Mouse (Mus musculus) hindbrain, postnatal 0 days (tissue): Measurements from ENCODE around the gene Mmp27. TPM values are rescaled to one million over a fixed set of nuclear protein-coding genes. Genes with fewer than 3 reads are reported as not detected.
A peak's percentile ranks its signal among the peaks of the same experiment; 100 is the strongest.

Experiments used
- ATAC-seq: fragments of 200-750 bp; cut with Nextera tagmentation; 2 replicates; pipeline ENCODE4 v1.8.0; 2017; ENCODE audit warnings: mild to moderate bottlenecking, moderate TSS enrichment, moderate library complexity
- DNase-seq: peaks from one replicate; pipeline ENCODE4 v3.0.0-alpha.2; 2015; ENCODE audit warnings: low spot score
- H3K27ac ChIP-seq: fragments of 300-500 bp; sonication (generic); 2 replicates; pipeline ENCODE4 v1.5.1; 2014; ENCODE audit warnings: mild to moderate bottlenecking
- H3K27me3 ChIP-seq: fragments of 300-500 bp; sonication (generic); 2 replicates; pipeline ENCODE4 v1.6.1; 2014; ENCODE audit warnings: low read length, mixed read lengths; ENCODE audit not compliant: insufficient read depth
- H3K36me3 ChIP-seq: fragments of 300-500 bp; sonication (generic); 2 replicates; pipeline ENCODE4 v1.6.1; 2014; ENCODE audit warnings: low read length, mixed read lengths; ENCODE audit not compliant: insufficient read depth
- H3K4me1 ChIP-seq: fragments of 300-500 bp; sonication (generic); 2 replicates; pipeline ENCODE4 v1.6.1; 2014; ENCODE audit warnings: antibody characterized with exemption, low read length, mixed read lengths; ENCODE audit not compliant: insufficient read depth
- H3K4me2 ChIP-seq: fragments of 300-500 bp; sonication (generic); 2 replicates; pipeline ENCODE4 v1.6.1; 2014; ENCODE audit warnings: low read depth, mild to moderate bottlenecking, low read length, moderate library complexity, mixed read lengths
- H3K4me3 ChIP-seq: fragments of 300-500 bp; sonication (generic); 2 replicates; pipeline ENCODE4 v1.5.1; 2014; ENCODE audit warnings: low read length
- H3K9ac ChIP-seq: fragments of 300-500 bp; sonication (generic); replicated peaks from 2 replicates; pipeline ENCODE4 v1.6.1; 2014; ENCODE audit warnings: mild to moderate bottlenecking, low read length, moderate library complexity, mixed read lengths
- H3K9me3 ChIP-seq: fragments of 300-500 bp; sonication (generic); 2 replicates; pipeline ENCODE4 v1.6.1; 2016; ENCODE audit warnings: low read length, mixed read lengths
- CTCF ChIP-seq: IDR thresholded peaks from 2 replicates; pipeline ENCODE4 v1.5.1; 2016; ENCODE audit warnings: antibody characterized with exemption, control low read depth, low read depth
- WGBS: fragments of 180-500 bp; shearing (Covaris S2); extraction: QIAGEN DNeasy Blood & Tissue Kit; methylation state at CpG from one replicate; pipeline ENCODE4 v1.1.7; 2014; 5-methylcytosine and 5-hydroxymethylcytosine counted together
- polyA plus RNA-seq: library from polyadenylated mRNA; unstranded; fragments of >200 nt; fragmentation: Nextera tagmentation; extraction: Ambion mirVana; gene quantifications from 2 replicates; pipeline ENCODE4 v1.2.1, GENCODE M21; 2015
- total RNA-seq: library from RNA; depleted of rRNA; stranded (reverse); fragments of >200 nt; gene quantifications from 2 replicates; pipeline ENCODE4 v1.2.3, GENCODE M21; 2014; rRNA removed

The Mmp27 gene
- total and polyA plus RNA-seq, 2 experiments from 2014 or later, result not detected

DNA sequence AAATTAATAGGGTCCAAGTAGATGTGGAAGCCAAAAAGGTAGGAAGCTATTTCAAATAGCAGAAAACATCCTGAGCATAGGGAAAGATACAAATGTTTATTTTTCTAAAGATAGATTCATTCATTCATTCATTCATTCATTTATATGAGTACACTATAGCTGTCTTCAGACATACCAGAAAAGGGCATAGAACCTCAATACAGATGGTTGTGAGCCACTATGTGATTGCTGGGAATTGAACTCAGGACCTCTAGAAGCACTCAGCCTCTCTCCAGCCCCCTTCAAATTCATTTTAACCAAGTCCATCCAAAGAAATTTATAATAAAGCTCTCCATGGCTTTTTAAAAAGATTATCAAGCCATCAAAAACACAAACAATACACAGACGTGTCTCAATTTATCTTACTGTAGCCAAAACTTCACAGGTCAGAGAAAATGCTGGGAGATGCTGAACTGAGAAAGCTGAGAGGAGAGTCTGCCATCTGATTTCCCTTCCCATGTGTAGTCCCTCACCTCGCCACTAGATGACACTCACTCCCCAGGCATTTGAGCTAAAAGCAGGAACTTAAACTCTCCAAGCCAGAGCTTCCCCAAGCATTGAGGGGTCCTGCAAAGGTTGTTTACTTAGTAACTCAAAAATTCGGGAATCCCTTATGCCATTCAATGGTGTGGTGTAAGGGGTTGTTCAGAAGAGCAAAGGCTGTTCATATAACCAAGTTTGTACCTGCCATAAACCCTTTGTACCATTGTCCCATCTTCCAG is 32.0 kb downstream of the Mmp27 start:
- 3% methylated on average over 3 of the region's 3 CpGs for WGBS
- Histone ChIP-seq H3K9me3 (no peaks in the 10 kb centered on the region), H3K27me3 (no peaks in the 10 kb centered on the region), H3K4me1 (no peaks in the 10 kb centered on the region), H3K9ac (no peak overlapping the region), H3K27ac (no peak overlapping the region), H3K36me3 (no peaks in the 10 kb centered on the region), H3K4me3 (no peak overlapping the region), H3K4me2 (no peak overlapping the region)
- DNase-seq (peak; percentile 79), ATAC-seq (peak; percentile 78)
- TF ChIP-seq CTCF, result peak; percentile 96

DNA sequence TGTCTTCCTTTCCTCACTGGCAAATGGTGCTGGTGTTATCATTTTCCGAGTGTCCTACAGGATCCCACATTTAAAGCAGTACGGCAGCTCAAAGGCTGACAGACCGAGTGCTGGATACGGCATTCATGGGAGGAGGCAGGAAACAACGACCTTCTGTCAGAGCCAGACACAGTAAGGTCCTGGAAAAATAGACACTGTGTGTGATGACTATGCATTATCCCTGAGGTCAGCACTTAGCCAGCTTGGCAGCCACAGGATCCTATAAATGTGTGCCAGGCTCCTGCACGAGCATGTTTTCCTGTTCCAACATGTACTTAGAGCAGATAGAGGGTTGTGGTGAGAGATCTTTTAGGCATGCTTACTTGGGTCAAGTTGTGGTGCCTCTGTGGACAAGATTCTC is 32.8 kb downstream of the Mmp27 start:
- Histone ChIP-seq H3K36me3 (no peaks in the 10 kb centered on the region), H3K9ac (no peak overlapping the region), H3K4me1 (no peaks in the 10 kb centered on the region), H3K27ac (no peak overlapping the region), H3K27me3 (no peaks in the 10 kb centered on the region), H3K9me3 (no peaks in the 10 kb centered on the region), H3K4me2 (no peak overlapping the region), H3K4me3 (no peak overlapping the region)
- no peak for ATAC-seq
- no peak for TF ChIP-seq CTCF
- WGBS, result 62% methylated on average over 6 of the region's 6 CpGs
- DNase-seq, result no peak

DNA sequence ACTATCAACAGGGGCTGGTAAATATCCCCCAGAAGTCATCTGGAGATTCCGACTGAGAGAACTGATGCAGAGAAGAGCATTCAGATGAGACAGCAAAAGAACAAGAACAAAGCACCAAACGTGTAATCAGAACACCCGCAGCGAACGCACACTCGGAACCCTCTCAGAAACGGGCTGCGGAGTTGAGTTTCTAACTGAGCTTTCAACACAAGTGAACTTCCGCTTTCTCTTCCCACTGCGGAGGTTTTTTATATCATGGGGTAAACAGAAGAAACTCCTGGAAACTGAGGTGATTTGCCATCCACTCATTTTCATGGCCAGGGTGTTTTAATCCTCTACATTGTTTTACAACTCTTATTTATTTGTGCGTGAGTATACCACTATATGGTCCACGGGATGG is 34.4 kb downstream of the Mmp27 start:
- H3K4me2 ChIP-seq, result no peak overlapping the region
- H3K27me3 ChIP-seq, result no peaks in the 10 kb centered on the region
- no peak overlapping the region for H3K27ac ChIP-seq
- DNase-seq (no peak), ATAC-seq (no peak)
- H3K9me3 ChIP-seq, result no peaks in the 10 kb centered on the region
- no peak for TF ChIP-seq CTCF
- H3K36me3 ChIP-seq, result no peaks in the 10 kb centered on the region
- H3K9ac ChIP-seq, result no peak overlapping the region
- H3K4me1 ChIP-seq, result no peaks in the 10 kb centered on the region
- WGBS, result 83% methylated on average over 12 of the region's 12 CpGs
- H3K4me3 ChIP-seq, result no peak overlapping the region

DNA sequence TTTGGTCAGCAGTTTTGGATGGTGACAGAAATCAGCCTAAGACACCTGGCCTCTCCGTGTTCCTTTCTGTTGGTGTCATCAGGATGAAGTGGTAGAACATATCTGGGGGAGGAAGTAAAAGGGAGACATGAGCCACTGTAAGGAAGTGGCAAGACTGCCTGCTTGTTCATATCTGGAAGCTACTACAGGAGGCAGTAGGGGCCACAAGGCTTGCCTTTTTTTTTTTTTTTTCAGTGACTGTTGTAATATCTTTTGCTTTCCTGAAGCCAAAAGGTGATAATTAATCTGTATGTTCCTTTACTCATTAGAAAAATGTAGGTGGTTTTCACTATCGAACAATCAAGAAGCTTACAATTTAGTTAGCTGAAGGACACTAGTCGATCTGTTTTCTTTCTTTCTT is 51.4 kb downstream of the Mmp27 start:
- H3K27me3 ChIP-seq, result no peaks in the 10 kb centered on the region
- WGBS, result 78% methylated on average over 3 of the region's 3 CpGs
- H3K36me3 ChIP-seq, result no peaks in the 10 kb centered on the region
- no peaks in the 10 kb centered on the region for H3K9me3 ChIP-seq
- DNase-seq, result no peak
- no peak overlapping the region for H3K27ac ChIP-seq
- no peak for ATAC-seq
- no peaks in the 10 kb centered on the region for H3K4me1 ChIP-seq
- H3K9ac ChIP-seq, result no peak overlapping the region
- H3K4me3 ChIP-seq, result no peak overlapping the region
- no peak overlapping the region for H3K4me2 ChIP-seq
- TF ChIP-seq CTCF, result no peak

DNA sequence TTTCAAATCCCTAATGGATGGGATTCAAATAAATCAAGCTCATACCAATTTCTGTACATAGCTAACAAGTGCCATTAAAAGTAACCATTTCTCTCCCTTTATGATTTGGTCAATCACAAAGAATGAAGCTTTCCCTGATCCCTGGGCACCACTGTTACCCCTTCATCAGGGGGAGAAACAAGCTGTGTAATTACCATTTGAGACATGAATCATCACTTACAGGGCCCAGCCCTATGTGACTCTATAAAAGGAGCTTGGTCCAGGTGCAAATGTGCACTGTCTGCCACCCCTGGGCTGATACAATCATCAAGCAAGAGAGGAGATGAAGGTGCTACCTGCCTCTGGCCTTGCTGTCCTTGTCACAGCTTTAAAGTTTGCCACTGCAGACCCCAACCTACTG is 56.7 kb downstream of the Mmp27 start, which contains the start of gene Mmp20:
Gene Mmp20 (plus strand): TSS at position 301 of the 400 bp plus-strand sequence.
- H3K27ac ChIP-seq, result no peak within 1 kb of the TSS
- ATAC-seq, result no peak
- H3K9ac ChIP-seq, result no peak within 1 kb of the TSS
- no peak for DNase-seq
- H3K4me1 ChIP-seq, result no peaks in the 10 kb centered on the region
- no peak within 1 kb of the TSS for H3K4me3 ChIP-seq
- no peak within 1 kb of the TSS for H3K4me2 ChIP-seq
- H3K36me3 ChIP-seq, result no peaks in the 10 kb centered on the region
- no peaks in the 10 kb centered on the region for H3K27me3 ChIP-seq
- H3K9me3 ChIP-seq, result no peaks in the 10 kb centered on the region
- TF ChIP-seq CTCF, result no peak

Other genes starting within 250 kb of the Mmp27 start
- gene Mmp12, start 227.0 kb upstream of the Mmp27 start, total RNA-seq, result not detected in 2 replicates
- 0.15 TPM in 1 of 2 replicates, not detected in the other for gene Mmp12, start 227.0 kb upstream of the Mmp27 start, polyA plus RNA-seq
- gene Mmp1b, start 183.3 kb upstream of the Mmp27 start, total RNA-seq, result not detected in 2 replicates
- gene Mmp1b, start 183.3 kb upstream of the Mmp27 start, polyA plus RNA-seq, result not detected in 2 replicates
- not detected in 2 replicates for gene Mmp3, start 125.6 kb upstream of the Mmp27 start, total RNA-seq
- not detected in 2 replicates for gene Mmp3, start 125.6 kb upstream of the Mmp27 start, polyA plus RNA-seq
- gene Mmp10, start 69.0 kb upstream of the Mmp27 start, total RNA-seq, result not detected in 2 replicates
- not detected in 2 replicates for gene Mmp10, start 69.0 kb upstream of the Mmp27 start, polyA plus RNA-seq
- not detected in 2 replicates for gene Mmp8, start 12.9 kb upstream of the Mmp27 start, total RNA-seq
- 0.15 and 0.19 TPM in 2 replicates for gene Mmp8, start 12.9 kb upstream of the Mmp27 start, polyA plus RNA-seq
- gene Mmp20, start 56.8 kb downstream of the Mmp27 start, total RNA-seq, result not detected in 2 replicates
- not detected in 2 replicates for gene Mmp20, start 56.8 kb downstream of the Mmp27 start, polyA plus RNA-seq
- not detected in 2 replicates for gene Mmp7, start 120.7 kb downstream of the Mmp27 start, total RNA-seq
- gene Mmp7, start 120.7 kb downstream of the Mmp27 start, polyA plus RNA-seq, result not detected in 2 replicates
- gene Tmem123, start 192.6 kb downstream of the Mmp27 start, total RNA-seq, result 20.9 and 24.7 TPM in 2 replicates
- 18.8 and 18.9 TPM in 2 replicates for gene Tmem123, start 192.6 kb downstream of the Mmp27 start, polyA plus RNA-seq